Mouse (Mus musculus) left cerebral cortex, adult 8-10 months (tissue): ENCODE measurements around the gene Kif3c. TPM values are rescaled to one million over a fixed set of nuclear protein-coding genes. Genes with fewer than 3 reads are reported as not detected.
A peak's percentile ranks its signal among the peaks of the same experiment; 100 is the strongest.
"Not testable (repeated sequence)": the region's sequence is repeated elsewhere in the genome, so short reads cannot be mapped to it uniquely, and the experiment has no call there.

Experiments used
- DNase-seq, 2 experiments: peaks; one replicate each; pipeline ENCODE4 v3.0.0; 2022; ENCODE audit warnings: low spot score in 2 of 2
- total RNA-seq, 4 experiments: library from RNA; stranded (reverse); gene quantifications; 2 replicates each; pipeline ENCODE4 v1.2.4; 2022

Kif3c gene
- total RNA-seq, 4 experiments from 2014 or later: 164 to 176 (median 165) TPM

- no peak for DNase-seq
Measured at GRCm38 (mm10) chr12:3368771-3369170, 3.8 kb downstream of the Kif3c start.

GRCm38 (mm10) chr12:3370979-3371925 lies 6.3 kb downstream of the Kif3c start:
- no peak for DNase-seq

- no peak for DNase-seq
Measured at GRCm38 (mm10) chr12:3371991-3372390, 7.1 kb downstream of the Kif3c start.

- no peak for DNase-seq
Measured at GRCm38 (mm10) chr12:3373566-3373965, 8.6 kb downstream of the Kif3c start.

- DNase-seq: no peak
Measured at GRCm38 (mm10) chr12:3374552-3374951, 9.6 kb downstream of the Kif3c start.

- DNase-seq: no peak
Measured at GRCm38 (mm10) chr12:3377190-3377589, 12.3 kb downstream of the Kif3c start.

DNA sequence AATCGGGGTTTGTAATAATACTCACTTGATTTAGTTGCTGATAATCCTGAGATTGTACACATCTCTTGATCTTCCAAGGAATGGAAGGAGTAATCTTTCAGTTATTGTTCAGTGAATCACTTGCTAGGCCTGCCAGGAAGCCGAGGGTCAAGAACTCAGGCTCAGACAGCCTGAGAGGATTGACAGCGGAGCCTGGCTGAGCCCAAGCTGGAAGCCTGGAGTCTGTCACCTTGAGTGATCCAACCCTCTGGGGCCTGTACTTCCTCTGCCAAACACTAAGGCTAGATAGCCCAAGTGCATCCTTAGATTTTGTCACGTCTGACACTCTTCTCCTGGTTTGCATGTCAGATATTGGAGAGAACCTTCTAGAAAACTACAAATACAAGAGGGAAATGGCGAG lies 12.8 kb downstream of the Kif3c start:
- no peak for DNase-seq

GRCm38 (mm10) chr12:3384860-3385259 lies 19.9 kb downstream of the Kif3c start:
- no peak for DNase-seq

GRCm38 (mm10) chr12:3385271-3385670 lies 20.3 kb downstream of the Kif3c start:
- DNase-seq: no peak

GRCm38 (mm10) chr12:3385940-3386339 lies 21.0 kb downstream of the Kif3c start:
- no peak for DNase-seq

DNA sequence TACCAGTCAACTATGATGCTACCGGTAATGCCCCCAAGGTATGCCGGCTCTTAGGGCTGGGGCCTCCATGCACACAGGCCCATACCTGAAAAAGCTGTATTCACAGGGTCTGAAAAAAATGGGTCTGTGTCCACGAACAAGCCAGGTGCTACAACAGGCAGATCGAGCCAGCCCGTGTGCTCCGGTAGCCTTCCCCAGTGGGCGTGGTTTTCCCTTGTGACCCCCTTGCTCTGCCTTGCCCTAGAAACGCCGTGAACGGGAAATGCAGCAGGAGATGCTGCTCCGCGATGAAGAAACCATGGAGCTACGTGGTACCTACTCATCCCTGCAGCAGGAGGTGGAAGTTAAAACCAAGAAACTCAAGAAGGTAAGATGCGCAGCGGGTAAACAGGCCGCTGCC lies 23.0 kb downstream of the Kif3c start:
- DNase-seq: no peak

- peak in 1 of 2 experiments; percentile 64 for DNase-seq
Measured at GRCm38 (mm10) chr12:3389394-3389793, 24.5 kb downstream of the Kif3c start.

- DNase-seq: no peak
Measured at GRCm38 (mm10) chr12:3390071-3390470, 25.1 kb downstream of the Kif3c start.

DNA sequence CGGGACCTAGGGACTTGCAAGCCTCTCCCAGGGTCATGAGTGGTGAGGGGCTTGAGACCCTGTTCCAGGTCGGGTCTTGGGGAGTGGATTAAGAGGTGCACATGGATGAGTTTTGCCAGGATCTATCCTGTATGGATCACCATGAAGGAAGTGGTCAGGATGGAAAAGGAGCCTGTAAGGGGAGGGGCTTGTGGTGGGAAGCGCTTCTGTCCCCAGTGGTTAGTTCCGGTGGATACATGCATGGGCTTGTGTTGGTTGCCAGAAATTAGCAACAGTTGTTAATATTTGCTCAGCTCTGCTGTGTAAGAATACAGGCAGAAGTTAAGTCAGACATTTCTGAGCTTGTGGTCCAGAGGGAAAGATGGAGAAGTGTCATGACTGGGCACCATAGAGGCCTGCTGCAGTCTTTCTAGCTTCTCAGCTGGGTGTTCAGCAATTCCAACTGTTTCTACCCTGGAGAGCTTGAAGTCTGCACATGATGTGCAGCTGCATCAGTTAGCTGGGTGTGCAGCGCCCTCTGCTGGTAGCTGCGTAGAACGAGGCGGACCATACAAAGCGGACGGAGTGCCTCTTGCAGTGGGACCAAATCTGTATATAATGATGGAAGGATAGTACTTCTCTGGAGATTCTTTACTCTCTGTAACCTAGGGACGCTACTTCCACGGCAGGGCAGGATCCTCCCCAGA lies 25.8 kb downstream of the Kif3c start:
- peak; percentile 65 to 72 for DNase-seq

GRCm38 (mm10) chr12:3391276-3391675 lies 26.3 kb downstream of the Kif3c start:
- DNase-seq: no peak

DNA sequence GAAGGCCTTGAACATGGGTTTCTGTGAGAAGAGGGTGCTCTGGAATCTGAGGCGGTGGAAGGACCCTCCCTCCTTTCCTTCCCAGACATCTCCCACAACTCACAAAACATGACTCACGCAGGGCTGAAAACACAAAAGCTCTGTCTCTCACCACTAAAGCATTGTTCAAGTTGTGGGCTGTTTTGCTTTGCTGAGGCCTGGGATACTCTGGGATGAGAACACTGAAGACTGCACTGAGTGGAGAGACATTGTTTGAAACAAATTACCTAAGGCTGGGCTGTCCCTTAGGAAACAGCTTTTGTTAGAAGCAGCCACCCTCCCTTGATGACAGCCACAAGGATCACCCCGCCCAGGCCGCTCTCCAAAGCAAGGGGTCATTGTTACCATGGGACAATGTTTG lies 28.2 kb downstream of the Kif3c start:
- DNase-seq: no peak

DNA sequence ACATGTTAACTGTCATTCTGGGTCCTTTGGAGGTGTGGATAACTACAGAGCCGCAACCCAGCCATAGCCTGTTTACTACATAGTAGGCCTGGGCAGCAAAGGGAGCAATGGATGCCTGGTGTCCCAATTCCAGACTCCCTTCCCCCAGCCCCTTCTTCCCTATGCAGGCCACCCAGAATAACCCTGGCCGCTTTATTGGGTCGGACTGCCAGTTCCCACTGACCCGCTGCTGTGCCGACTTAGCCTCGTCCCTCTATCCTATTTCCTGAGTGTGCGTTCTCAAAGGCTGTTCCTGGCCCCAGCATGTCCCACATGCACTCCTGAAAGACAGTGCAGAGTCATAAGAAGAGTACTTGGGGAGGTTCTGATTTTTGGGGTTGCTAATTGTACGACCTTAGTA lies 32.0 kb downstream of the Kif3c start:
- no peak for DNase-seq

- not testable (repeated sequence) for DNase-seq
Measured at GRCm38 (mm10) chr12:3405662-3406061, 40.7 kb downstream of the Kif3c start.

DNA sequence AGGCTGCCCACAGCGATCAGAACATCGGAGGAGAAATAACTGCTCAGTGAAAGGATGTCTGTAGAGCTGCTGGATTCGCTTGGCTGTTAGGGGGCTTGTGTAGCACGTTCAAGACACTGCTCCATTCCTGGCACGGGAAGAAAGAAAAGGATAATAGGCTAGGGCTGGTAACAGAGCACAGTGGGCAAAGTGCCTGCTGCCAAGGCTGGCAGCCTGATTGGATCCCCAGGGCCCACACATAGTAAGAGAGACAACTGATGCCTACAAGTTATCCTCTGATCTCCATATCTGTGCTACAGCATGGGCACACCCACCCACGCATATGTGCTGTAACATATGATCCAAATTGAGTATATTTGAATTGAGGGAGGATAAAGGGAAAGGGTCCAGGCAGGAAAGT lies 41.7 kb downstream of the Kif3c start:
- DNase-seq: no peak

GRCm38 (mm10) chr12:3414956-3415355 lies 50.0 kb downstream of the Kif3c start:
- DNase-seq: no peak

- DNase-seq: no peak
Measured at GRCm38 (mm10) chr12:3418761-3419160, 53.8 kb downstream of the Kif3c start.

GRCm38 (mm10) chr12:3420519-3420918 lies 55.6 kb downstream of the Kif3c start:
- DNase-seq: no peak

GRCm38 (mm10) chr12:3422786-3423185 lies 57.9 kb downstream of the Kif3c start:
- DNase-seq: no peak
